Mouse (Mus musculus) heart, embryonic 15.5 days (tissue): ENCODE results near the gene F2rl2. TPM values are rescaled to one million over a fixed set of nuclear protein-coding genes. Genes with fewer than 3 reads are reported as not detected.

Source experiments
- ATAC-seq: fragments of 200-750 bp; cut with Nextera tagmentation; replicated peaks from 2 replicates; pipeline ENCODE4 v1.8.0; 2017; ENCODE audit warnings: low read depth, moderate TSS enrichment; ENCODE audit not compliant: insufficient number of reproducible peaks, insufficient read depth, low FRiP score
- H3K27ac ChIP-seq: fragments of 300-500 bp; sonication (generic); 2 replicates; pipeline ENCODE4 v1.5.1; 2015; ENCODE audit warnings: mild to moderate bottlenecking, inconsistent platforms
- H3K27me3 ChIP-seq: fragments of 300-500 bp; sonication (generic); 2 replicates; pipeline ENCODE4 v1.6.1; 2015; ENCODE audit warnings: inconsistent platforms
- H3K36me3 ChIP-seq: fragments of 300-500 bp; sonication (generic); 2 replicates; pipeline ENCODE4 v1.6.1; 2015; ENCODE audit warnings: mild to moderate bottlenecking, inconsistent platforms
- H3K4me1 ChIP-seq: fragments of 300-500 bp; sonication (generic); replicated peaks from 2 replicates; pipeline ENCODE4 v1.6.1; 2015; ENCODE audit warnings: inconsistent platforms
- H3K4me2 ChIP-seq: fragments of 300-500 bp; sonication (generic); 2 replicates; pipeline ENCODE4 v1.6.1; 2015; ENCODE audit warnings: inconsistent platforms, mild to moderate bottlenecking, moderate library complexity
- H3K4me3 ChIP-seq: fragments of 300-500 bp; sonication (generic); 2 replicates; pipeline ENCODE4 v1.5.1; 2015; ENCODE audit warnings: mild to moderate bottlenecking, inconsistent platforms
- H3K9ac ChIP-seq: fragments of 300-500 bp; sonication (generic); 2 replicates; pipeline ENCODE4 v1.6.1; 2015; ENCODE audit warnings: mild to moderate bottlenecking, inconsistent platforms
- H3K9me3 ChIP-seq: fragments of 300-500 bp; sonication (generic); replicated peaks from 2 replicates; pipeline ENCODE4 v1.6.1; 2016; ENCODE audit warnings: inconsistent platforms
- WGBS: fragments of 180-500 bp; shearing (Covaris S2); methylation state at CpG from one replicate; pipeline ENCODE4 v1.1.7; 2015; ENCODE audit warnings: mixed read lengths; 5-methylcytosine and 5-hydroxymethylcytosine counted together
- polyA plus RNA-seq: library from polyadenylated mRNA; unstranded; fragments of >200 nt; fragmentation: Nextera tagmentation; extraction: Ambion mirVana; gene quantifications from 2 replicates; pipeline ENCODE4 v1.2.1, GENCODE M21; 2015

The F2rl2 gene
- polyA plus RNA-seq, 1 experiment from 2014 or later = 0.52 TPM

DNA sequence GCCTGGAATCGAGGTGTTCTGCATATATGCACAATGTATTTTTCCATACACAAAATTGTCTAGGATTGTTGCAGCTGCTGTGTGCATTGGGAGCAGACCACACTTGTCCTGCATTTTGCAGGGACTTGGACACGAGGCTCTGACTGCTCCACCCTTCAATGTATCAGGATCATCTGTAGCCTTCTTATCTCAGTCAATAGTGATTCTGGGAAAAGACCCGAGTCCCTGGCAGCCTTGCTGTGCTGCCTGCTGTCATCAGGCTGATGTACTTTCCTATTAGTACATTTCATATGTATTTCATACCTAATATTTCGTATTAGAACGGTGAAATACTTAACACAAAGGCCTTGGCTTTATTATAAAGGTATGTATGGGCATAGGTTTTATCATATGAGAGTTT lies 26.1 kb upstream of the F2rl2 start:
- no peak overlapping the region for H3K4me2 ChIP-seq
- no peak for ATAC-seq
- H3K9me3 ChIP-seq = no peaks in the 10 kb centered on the region
- no peak overlapping the region for H3K9ac ChIP-seq
- peaks cover 11% of the 10 kb centered on the region for H3K4me1 ChIP-seq
- no peak overlapping the region for H3K27ac ChIP-seq
- 62% methylated on average over 5 of the region's 5 CpGs for WGBS
- no peaks in the 10 kb centered on the region for H3K36me3 ChIP-seq
- no peak overlapping the region for H3K4me3 ChIP-seq
- no peaks in the 10 kb centered on the region for H3K27me3 ChIP-seq

DNA sequence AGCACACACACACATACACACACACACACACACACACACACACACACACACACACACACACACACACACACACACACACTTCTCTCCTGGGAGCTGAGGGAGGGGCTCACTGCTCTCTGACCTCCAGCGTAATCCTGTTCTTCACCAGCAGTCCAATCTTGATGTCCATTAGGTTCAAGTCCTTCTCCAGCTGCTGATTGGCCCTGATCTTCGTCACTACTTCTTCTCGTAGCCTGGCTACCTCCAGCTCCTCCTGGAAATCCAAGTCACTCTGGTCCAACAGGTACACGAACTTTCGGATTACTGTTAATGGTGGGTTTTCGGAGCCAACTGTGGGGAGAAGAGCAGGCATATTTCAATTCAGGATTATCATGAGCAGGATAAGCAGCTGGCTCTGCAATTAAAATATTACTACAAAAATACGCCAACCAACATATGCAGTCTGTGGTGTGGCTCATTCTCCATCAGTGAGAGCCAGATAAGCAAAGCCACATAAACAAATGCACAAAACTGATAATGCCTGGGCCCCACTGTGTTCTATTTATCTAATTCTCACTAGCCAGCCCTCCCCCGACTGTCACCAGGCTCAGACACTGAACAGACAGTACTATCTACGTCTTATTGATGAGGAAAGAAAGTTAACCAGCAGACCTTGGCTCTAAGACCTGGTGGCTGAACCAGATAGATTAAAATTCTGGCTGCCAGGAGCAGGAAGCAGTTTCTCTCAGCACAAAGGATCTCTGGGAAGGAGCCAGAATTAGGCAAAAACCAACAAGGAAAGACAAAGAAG lies 25.4 kb upstream of the F2rl2 start:
- Histone ChIP-seq H3K9me3 (no peaks in the 10 kb centered on the region), H3K4me1 (peaks cover 11% of the 10 kb centered on the region), H3K4me2 (no peak overlapping the region), H3K9ac (no peak overlapping the region), H3K27ac (no peak overlapping the region), H3K27me3 (no peaks in the 10 kb centered on the region), H3K4me3 (no peak overlapping the region), H3K36me3 (no peaks in the 10 kb centered on the region)
- peak; percentile 80 for ATAC-seq
- WGBS = 46% methylated on average over 9 of the region's 9 CpGs

- no peak overlapping the region for H3K4me2 ChIP-seq
- no peaks in the 10 kb centered on the region for H3K36me3 ChIP-seq
- no peak overlapping the region; the same call in 1 of the 2 replicates for H3K27ac ChIP-seq
Observed at GRCm38 (mm10) chr13:95672372-95672771, 24.3 kb upstream of the F2rl2 start.

GRCm38 (mm10) chr13:95679078-95679477 lies 17.6 kb upstream of the F2rl2 start:
- Histone ChIP-seq H3K9ac (no peak overlapping the region), H3K4me1 (no peaks in the 10 kb centered on the region), H3K27ac (no peak overlapping the region), H3K9me3 (no peaks in the 10 kb centered on the region), H3K36me3 (no peaks in the 10 kb centered on the region), H3K4me3 (no peak overlapping the region), H3K27me3 (no peaks in the 10 kb centered on the region), H3K4me2 (no peak overlapping the region)
- ATAC-seq = no peak
- WGBS = 68% methylated on average over 5 of the region's 5 CpGs

More at GRCm38 (mm10) chr13:95672372-95672771, 24.3 kb upstream of the F2rl2 start:
- Histone ChIP-seq H3K9ac (no peak overlapping the region), H3K4me1 (peaks cover 11% of the 10 kb centered on the region), H3K27me3 (no peaks in the 10 kb centered on the region), H3K9me3 (no peaks in the 10 kb centered on the region), H3K4me3 (no peak overlapping the region)
- 64% methylated on average over 7 of the region's 7 CpGs for WGBS
- no peak for ATAC-seq

- no peaks in the 10 kb centered on the region for H3K4me1 ChIP-seq
- H3K27ac ChIP-seq = no peak overlapping the region
- H3K9me3 ChIP-seq = no peaks in the 10 kb centered on the region
- WGBS = 48% methylated on average over 4 of the region's 4 CpGs
- H3K27me3 ChIP-seq = no peaks in the 10 kb centered on the region
- ATAC-seq = peak; percentile 55; the same call in 1 of the 2 replicates
- no peak overlapping the region for H3K4me3 ChIP-seq
- H3K36me3 ChIP-seq = no peaks in the 10 kb centered on the region
- no peak overlapping the region for H3K4me2 ChIP-seq
- H3K9ac ChIP-seq = no peak overlapping the region
Observed at GRCm38 (mm10) chr13:95679491-95679941, 17.1 kb upstream of the F2rl2 start.

DNA sequence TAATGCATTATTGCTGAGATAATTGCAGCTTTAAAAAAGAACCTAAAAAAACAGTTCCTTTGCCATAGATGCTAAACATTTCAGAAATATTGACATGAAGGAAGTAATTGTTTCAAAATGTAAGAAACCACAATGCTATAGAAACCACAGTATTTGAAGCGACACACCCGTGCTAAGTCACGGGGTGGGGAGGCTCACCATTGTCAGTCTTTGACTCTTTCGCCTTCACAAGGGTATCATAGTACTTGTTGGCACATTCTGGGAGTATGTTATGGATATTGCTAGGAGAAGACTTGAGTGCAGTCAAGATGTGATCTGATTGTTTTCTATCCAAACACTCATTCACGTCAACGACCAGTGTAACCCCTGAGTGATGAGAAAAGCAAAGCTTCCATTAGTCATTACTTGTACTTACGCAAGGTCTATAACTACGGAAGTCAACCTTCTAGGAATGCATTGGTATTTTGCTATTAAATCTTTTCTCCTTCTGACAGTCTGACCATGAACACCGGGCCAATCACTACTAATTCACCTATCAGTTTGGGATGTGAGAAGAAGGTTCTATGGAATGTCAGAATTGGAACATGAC lies 11.9 kb upstream of the F2rl2 start:
- Histone ChIP-seq H3K36me3 (no peaks in the 10 kb centered on the region), H3K27me3 (no peaks in the 10 kb centered on the region), H3K9me3 (no peaks in the 10 kb centered on the region), H3K27ac (no peak overlapping the region), H3K9ac (no peak overlapping the region), H3K4me1 (no peaks in the 10 kb centered on the region), H3K4me3 (no peak overlapping the region), H3K4me2 (no peak overlapping the region)
- ATAC-seq = no peak
- WGBS = 87% methylated on average over 9 of the region's 9 CpGs

GRCm38 (mm10) chr13:95685736-95686135 lies 10.9 kb upstream of the F2rl2 start:
- Histone ChIP-seq H3K27me3 (no peaks in the 10 kb centered on the region), H3K27ac (no peak overlapping the region), H3K4me3 (no peak overlapping the region), H3K4me2 (no peak overlapping the region), H3K9ac (no peak overlapping the region), H3K36me3 (no peaks in the 10 kb centered on the region), H3K9me3 (no peaks in the 10 kb centered on the region), H3K4me1 (no peaks in the 10 kb centered on the region)
- WGBS = 48% methylated on average over 5 of the region's 5 CpGs
- no peak for ATAC-seq

DNA sequence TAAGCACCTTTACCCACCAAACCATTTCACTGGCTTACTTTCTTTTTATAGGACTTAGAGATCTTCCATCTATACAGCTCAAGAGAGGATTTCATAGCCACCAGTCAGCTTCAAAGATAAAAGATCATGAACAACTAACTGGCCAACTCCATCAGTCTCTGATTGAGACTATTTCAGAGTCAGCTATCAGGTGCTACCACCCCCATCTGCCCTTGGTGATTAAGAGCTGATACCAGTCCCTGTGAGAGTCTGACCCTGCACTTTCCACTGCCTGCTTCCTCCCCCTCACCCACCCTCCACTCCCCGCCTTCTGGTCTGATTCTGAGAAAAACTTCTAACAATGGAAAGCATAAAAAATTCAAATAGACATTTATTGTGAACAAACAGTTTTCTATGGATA lies 8.1 kb upstream of the F2rl2 start:
- Histone ChIP-seq H3K4me1 (no peaks in the 10 kb centered on the region; the same call in 1 of the 2 replicates), H3K9me3 (no peaks in the 10 kb centered on the region), H3K4me2 (no peak overlapping the region), H3K36me3 (no peaks in the 10 kb centered on the region), H3K4me3 (no peak overlapping the region), H3K27ac (no peak overlapping the region), H3K9ac (no peak overlapping the region), H3K27me3 (no peaks in the 10 kb centered on the region)
- 62% methylated on average over 1 of the region's 1 CpGs for WGBS
- ATAC-seq = no peak

DNA sequence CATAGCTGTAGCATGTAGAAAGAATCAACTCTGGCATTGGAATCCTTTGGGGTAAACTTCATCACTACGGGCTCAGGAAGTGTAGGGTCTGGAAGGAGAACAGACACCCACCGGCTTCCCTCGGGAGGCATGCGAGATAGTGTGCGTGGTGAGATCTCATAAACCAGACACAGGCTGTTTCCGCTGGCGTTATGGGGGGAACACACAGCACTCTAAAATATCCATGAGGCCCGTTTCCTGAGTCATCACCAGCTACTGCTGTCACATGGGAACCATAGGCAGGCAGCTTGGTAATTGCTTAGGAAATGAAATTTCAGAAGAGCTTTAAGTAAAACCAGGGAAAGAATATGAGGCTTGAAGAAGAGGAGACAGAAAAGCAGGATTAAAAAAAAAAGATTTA lies 4.5 kb upstream of the F2rl2 start:
- no peaks in the 10 kb centered on the region; the same call in 1 of the 2 replicates for H3K4me1 ChIP-seq
- ATAC-seq = no peak
- H3K9ac ChIP-seq = no peak overlapping the region
- no peaks in the 10 kb centered on the region for H3K36me3 ChIP-seq
- H3K27me3 ChIP-seq = no peaks in the 10 kb centered on the region
- no peak overlapping the region for H3K27ac ChIP-seq
- no peaks in the 10 kb centered on the region for H3K9me3 ChIP-seq
- 49% methylated on average over 8 of the region's 8 CpGs for WGBS
- no peak overlapping the region for H3K4me2 ChIP-seq
- no peak overlapping the region for H3K4me3 ChIP-seq

- Histone ChIP-seq H3K4me2 (no peak overlapping the region), H3K27ac (no peak overlapping the region), H3K9me3 (no peaks in the 10 kb centered on the region), H3K27me3 (no peaks in the 10 kb centered on the region), H3K4me3 (no peak overlapping the region), H3K9ac (no peak overlapping the region), H3K36me3 (no peaks in the 10 kb centered on the region), H3K4me1 (peaks cover 5% of the 10 kb centered on the region; the same call in 1 of the 2 replicates)
- 94% methylated on average over 9 of the region's 9 CpGs for WGBS
- ATAC-seq = no peak
Observed at GRCm38 (mm10) chr13:95696120-95696653, 466 bp upstream of the F2rl2 start.

DNA sequence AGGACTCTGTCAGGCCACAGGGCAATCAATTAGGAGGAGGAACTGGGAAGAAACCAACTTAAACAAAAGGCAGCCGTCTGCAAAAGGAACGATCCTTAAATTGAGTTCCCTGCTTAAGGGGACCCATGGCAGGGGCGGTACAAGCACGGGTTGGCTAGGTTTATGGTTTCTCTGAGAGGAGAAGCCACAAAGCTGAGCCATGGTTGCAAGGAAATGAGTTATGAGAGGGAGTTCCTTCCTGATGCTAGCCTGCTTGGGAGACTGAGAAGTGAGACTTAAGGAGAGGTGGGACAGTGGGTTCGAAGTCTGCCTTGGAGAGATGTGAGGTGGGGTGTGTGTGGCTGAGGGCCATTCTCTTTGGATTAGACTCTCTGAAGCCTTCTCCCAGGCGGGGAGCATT lies 1.2 kb downstream of the F2rl2 start:
- H3K27ac ChIP-seq = no peak overlapping the region

More for the DNA sequence above, 1.2 kb downstream of the F2rl2 start:
- Histone ChIP-seq H3K9me3 (no peaks in the 10 kb centered on the region), H3K4me1 (peaks cover 5% of the 10 kb centered on the region; the same call in 1 of the 2 replicates), H3K4me3 (no peak overlapping the region), H3K27me3 (no peaks in the 10 kb centered on the region), H3K36me3 (no peaks in the 10 kb centered on the region), H3K4me2 (no peak overlapping the region), H3K9ac (no peak overlapping the region)
- no peak for ATAC-seq
- WGBS = 56% methylated on average over 6 of the region's 6 CpGs
